Mouse (Mus musculus) bone marrow macrophage, adult 2 months (primary cell): ENCODE measurements around the gene Tmem220. TPM values are rescaled to one million over a fixed set of nuclear protein-coding genes. Genes with fewer than 3 reads are reported as not detected.

Source experiments
- H3K27ac ChIP-seq: 2 replicates; pipeline ENCODE4 v1.5.1; 2012; ENCODE audit warnings: low read depth, low read length; ENCODE audit not compliant: insufficient read depth
- H3K4me1 ChIP-seq: 2 replicates; pipeline ENCODE4 v1.6.1; 2012; ENCODE audit warnings: low read length; ENCODE audit not compliant: control insufficient read depth, insufficient read depth
- H3K4me3 ChIP-seq: 2 replicates; pipeline ENCODE4 v1.5.1; 2012; ENCODE audit warnings: mild to moderate bottlenecking, low read length, moderate library complexity; ENCODE audit not compliant: insufficient read depth
- CTCF ChIP-seq: IDR thresholded peaks from 2 replicates; pipeline ENCODE4 v1.5.1; 2012; ENCODE audit warnings: low read depth, mild to moderate bottlenecking, low read length, moderate library complexity
- POLR2A ChIP-seq: IDR thresholded peaks from 2 replicates; pipeline ENCODE4 v1.6.1; 2012; ENCODE audit warnings: mild to moderate bottlenecking, low read depth, low read length, borderline replicate concordance
- polyA plus RNA-seq: library from polyadenylated mRNA; stranded (reverse); fragments of >200 nt; gene quantifications from 2 replicates; pipeline ENCODE4 v1.2.4, GENCODE M21; 2012; ENCODE audit not compliant: missing spikeins, insufficient read depth, insufficient read length

Gene Tmem220
- 6.7 and 8.1 TPM in 2 replicates for polyA plus RNA-seq

DNA sequence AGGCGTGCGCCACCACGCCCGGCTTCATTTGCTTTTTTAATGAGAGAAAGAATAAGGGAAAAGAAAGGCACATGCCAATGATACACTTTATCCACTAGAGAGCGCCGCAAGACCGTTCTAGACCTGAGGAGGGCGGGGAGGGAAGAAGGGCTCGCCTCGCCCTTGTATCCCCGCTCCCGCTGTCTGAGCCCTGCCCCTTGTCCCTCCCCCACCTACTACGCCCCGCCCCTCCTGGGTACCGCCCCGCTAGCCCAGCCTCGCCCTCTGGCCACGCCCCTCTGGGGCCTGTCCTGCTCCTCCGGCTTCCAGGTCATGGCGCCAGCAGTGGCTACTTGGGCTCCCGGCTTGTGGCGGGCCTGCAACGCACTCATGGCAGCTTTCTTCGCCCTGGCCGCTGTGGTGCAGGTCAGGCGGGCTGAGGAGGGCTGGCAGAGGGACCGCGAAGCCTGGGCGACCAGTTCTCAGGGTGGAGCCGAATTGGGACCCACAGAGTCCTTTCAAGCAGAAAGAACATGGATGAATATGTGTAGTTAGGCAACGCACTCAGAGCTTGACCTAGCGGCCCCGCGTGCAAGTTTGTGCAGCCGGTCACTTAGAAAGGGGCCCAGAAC is at the start of gene Tmem220:
Gene Tmem220 (plus strand): TSS at position 288 of the 611 bp plus-strand sequence.
- peak; percentile 69 for TF ChIP-seq CTCF
- TF ChIP-seq POLR2A: no peak
- no peak within 1 kb of the TSS for H3K27ac ChIP-seq
- peak within 1 kb of the TSS; percentile 84 for H3K4me3 ChIP-seq
- 0 out of 2 replicates have a peak, but pooled peaks cover 4% of the 10 kb centered on the region for H3K4me1 ChIP-seq

DNA sequence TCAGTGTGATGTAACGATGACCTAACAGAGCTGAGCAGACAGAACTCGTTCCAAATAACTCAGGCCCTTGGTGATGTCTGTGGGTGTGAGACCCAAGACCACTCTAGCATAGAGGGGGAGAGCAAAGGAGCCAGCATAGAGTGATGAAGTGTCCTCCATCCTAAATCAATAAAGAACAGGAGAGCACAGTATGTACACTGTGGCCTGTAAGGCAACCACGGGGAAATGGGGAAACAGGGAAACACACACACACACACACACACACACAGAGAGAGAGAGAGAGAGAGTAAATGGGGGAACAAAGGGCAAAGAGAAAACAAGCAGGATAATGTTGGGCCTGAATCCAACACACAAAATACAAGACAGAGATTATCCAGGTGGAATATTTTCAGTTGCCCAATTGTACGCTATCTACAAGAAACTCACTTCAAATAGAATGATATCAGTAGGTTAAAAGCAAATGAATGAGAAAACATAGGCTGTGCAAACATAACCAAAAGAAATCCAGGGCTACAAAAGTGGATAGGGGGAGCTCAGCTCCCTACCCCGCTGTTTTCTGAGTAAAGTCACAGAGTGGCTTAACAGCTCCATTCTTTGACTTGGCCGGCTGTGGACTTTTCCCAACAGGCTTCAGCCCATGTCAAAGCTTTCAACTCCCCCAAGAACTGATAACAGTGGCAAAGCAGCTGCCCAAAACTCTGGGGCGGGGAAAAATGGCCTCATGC is 49.2 kb upstream of the Tmem220 start:
- no peak overlapping the region for H3K4me3 ChIP-seq
- H3K27ac ChIP-seq: no peak overlapping the region
- TF ChIP-seq CTCF: no peak
- no peak for TF ChIP-seq POLR2A
- H3K4me1 ChIP-seq: no peaks in the 10 kb centered on the region

DNA sequence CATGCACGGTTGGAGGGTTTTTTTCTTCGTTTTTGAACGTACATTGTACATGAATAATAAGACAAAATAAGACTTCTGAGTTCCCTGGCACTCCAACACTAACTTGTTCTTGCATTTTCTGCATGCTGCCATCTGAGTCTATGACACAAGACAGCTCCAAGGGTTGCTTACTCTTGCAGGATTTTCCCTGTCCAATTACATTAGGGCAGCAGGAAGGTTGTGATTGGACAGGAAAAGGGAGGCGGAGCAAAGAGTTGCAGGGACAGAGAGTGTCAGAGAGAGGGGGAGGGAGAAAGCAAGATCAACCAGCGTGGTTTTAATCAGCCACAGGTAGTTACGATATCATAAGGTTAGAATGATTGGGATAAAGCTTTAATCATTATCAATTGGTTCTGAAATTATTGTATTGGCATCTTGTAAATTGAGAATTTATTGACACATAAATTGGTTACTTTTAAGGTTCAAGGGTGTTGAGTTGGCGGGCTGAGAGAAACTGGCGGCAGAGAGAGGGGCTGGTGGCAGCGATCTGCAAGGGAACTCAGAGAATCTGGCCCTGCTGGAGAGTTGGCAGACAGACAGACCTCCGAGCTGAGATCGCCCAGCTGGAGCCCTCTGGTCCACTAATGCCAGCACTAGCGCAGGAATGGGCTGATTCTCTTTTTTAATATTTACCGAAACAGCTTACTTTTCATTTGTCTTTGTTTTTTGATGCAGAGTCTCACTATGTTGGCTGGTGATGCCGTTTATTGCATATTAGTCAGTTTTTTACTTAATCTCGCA is 43.4 kb upstream of the Tmem220 start:
- no peak overlapping the region for H3K27ac ChIP-seq
- H3K4me3 ChIP-seq: no peak overlapping the region

DNA sequence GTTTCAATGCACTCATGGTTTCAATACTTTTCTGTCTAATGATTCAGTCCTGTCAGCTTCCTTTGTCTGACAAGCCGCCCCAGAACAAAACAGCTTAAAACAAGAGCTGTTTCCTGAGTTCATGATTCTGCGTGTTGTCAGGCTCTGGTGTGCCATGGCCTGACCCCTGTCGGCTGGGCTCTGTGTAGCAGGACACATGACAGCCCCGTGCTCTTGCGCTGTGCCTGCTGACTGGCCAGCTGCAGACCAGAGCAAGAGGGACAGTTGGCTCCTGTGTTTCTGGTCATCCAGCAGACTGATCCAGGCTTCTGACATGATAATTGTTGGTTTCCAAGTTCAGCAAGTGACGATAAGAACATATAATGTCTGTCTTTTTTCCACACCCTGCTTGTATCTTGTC is 42.2 kb upstream of the Tmem220 start:
- Histone ChIP-seq H3K4me1 (no peaks in the 10 kb centered on the region), H3K4me3 (no peak overlapping the region), H3K27ac (no peak overlapping the region)
- TF ChIP-seq POLR2A (no peak), CTCF (no peak)

More for the DNA sequence above, 43.4 kb upstream of the Tmem220 start:
- TF ChIP-seq CTCF: no peak
- no peak for TF ChIP-seq POLR2A
- no peaks in the 10 kb centered on the region for H3K4me1 ChIP-seq

DNA sequence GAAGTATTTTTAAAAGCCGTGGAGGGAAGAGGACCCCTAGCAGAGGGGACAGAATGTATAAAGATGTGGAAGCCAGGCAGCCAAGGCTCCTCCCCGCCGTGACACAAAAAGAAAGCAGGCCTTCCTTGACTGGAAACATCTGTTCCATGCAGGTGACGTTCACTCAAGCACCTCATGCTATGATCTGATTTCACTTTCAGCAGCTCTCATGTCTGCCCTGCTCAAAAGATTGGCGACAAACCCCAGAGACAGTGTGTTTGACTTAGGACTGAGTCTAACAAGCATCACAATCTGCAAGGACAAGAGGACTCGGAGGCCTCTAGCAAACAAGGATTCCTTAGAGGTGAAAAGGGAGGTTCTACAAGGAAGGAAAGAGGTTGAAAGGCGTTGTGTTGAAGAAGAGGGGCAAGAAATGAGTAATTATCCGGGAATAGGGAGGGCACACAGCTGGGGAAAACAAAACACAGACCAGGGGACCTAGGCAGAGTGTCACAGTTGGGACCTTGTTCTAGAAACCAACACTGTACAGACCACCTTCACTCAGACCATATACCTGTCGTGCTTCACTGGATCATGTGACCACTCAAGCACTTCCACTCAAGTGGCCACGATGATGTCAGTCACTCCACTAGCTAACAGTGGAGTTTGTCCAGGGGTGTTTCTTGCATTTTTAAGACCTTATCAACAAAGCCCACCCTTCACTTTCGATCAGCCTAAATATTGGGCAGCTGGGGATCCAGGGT is 41.4 kb upstream of the Tmem220 start:
- H3K27ac ChIP-seq: no peak overlapping the region
- TF ChIP-seq POLR2A (no peak), CTCF (no peak)
- no peaks in the 10 kb centered on the region for H3K4me1 ChIP-seq
- no peak overlapping the region for H3K4me3 ChIP-seq

DNA sequence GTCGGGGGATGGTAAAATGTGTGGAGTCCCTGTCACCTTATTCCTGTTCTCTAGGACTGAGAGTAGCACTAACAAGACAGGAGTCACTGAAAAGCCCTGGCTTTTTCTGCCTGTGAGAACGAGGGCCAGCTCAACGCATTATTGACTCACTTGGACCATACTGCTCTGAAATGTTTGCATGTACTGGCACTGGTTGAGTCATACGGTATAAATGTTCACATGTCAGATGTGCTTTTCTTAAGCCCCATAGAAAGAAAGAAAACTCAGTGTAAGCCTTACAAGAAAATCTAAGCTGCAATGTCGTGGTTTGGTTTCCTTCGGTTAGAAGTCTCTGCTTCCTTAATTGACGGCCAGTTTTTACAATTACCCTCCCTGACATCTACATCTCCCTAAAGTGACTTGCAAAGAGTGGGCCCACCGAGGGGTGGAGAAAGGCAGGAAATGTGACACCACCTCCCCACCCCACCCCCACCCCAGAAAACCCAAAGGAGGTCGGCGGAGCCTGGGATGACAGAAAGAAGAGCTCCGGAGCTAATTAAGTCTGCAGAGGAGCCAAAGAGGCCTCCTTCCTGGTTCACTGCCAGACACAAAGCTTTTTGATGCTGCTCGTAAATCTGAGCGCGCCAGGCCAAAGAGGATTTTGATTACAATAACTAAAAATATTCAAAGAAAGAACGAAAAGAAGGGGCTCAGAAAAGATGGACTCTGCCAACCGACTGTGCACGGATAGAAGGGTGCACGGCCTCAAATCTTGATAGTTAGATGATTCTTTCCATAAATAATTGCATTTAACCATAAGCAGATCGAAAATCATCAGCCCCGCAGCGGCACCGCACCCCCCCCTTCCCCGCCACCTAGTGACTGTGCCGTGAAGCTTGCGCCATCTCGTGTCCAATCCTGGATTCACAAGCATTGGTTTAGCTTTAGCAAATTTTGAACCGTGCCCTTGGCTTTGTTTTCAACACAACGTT is 40.5 kb upstream of the Tmem220 start:
- TF ChIP-seq CTCF: peak; percentile 69
- TF ChIP-seq POLR2A: no peak
- H3K27ac ChIP-seq: no peak overlapping the region
- H3K4me3 ChIP-seq: peak overlapping the region; percentile 60
- no peaks in the 10 kb centered on the region for H3K4me1 ChIP-seq

DNA sequence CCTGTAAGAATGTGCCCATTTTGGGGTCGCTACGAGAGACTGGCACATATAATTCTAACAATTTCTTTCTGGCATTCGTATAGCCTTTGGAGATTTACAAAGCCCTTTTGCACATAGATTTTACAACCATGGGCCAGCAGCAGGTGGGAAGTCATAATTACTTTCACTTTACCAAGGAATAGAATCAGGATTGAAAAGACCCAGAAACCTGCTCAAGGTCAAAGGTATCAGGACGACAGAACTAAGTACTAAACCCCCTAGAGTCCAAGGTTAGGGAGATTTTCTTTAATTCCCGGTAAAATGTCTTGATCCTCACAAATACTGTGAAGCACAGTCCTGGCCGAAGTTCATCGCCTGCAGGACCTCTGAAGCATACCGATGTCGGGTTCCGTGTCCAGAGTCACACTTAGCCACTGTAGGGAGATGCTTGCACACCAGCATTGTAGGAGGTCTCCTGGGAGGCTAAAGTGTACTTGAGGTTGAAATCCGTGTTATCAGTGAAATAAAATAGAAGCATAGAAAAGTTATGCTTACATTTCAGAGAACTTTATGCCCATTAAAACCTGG is 39.7 kb upstream of the Tmem220 start:
- H3K4me1 ChIP-seq: no peaks in the 10 kb centered on the region
- no peak overlapping the region for H3K27ac ChIP-seq
- no peak for TF ChIP-seq CTCF
- no peak for TF ChIP-seq POLR2A
- H3K4me3 ChIP-seq: peak overlapping the region; percentile 60

DNA sequence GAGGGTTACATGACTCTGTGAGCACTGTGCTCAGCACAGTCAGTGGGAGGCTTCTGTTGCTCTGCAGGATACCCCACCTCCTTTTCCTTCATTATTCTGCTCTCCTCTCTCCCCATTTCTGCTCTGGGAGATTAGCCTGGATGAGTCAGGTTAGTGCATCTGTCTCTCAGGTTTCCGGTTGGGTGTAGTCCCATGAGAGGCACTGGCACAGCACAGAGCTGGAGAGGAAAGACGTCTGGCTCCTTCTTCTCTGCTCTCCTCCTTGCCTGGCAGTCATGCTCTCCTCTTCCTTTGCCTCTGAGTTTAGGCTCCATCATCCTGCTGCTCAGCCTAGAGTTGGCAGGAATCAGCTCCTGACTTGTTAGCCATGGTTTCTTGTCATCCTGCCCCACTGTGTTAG is 32.8 kb upstream of the Tmem220 start:
- Histone ChIP-seq H3K27ac (no peak overlapping the region), H3K4me1 (no peaks in the 10 kb centered on the region), H3K4me3 (no peak overlapping the region)
- TF ChIP-seq CTCF: no peak
- no peak for TF ChIP-seq POLR2A

DNA sequence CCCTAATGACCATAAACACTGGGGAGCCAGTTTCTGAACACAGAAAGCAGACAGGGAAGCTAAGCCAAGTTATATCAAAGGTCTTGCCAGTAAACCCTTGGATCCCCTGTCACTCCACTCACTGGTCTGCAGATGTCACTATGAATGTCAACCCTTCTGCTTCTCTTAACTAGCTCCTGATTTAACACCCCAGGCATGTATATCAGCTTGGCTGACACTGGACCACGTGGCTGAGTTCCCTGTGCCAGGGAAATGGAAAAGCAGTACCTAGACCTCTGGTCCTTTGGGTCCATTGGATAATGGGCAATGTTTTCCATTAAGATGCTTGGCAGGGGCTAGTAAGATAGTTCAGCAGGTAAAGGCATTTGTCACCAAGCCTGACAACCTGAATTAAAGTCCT is 31.3 kb upstream of the Tmem220 start:
- Histone ChIP-seq H3K4me3 (no peak overlapping the region), H3K27ac (no peak overlapping the region), H3K4me1 (no peaks in the 10 kb centered on the region)
- TF ChIP-seq CTCF (no peak), POLR2A (no peak)
